Mouse (Mus musculus): Measurements from ENCODE around the gene Fignl1.

DNA sequence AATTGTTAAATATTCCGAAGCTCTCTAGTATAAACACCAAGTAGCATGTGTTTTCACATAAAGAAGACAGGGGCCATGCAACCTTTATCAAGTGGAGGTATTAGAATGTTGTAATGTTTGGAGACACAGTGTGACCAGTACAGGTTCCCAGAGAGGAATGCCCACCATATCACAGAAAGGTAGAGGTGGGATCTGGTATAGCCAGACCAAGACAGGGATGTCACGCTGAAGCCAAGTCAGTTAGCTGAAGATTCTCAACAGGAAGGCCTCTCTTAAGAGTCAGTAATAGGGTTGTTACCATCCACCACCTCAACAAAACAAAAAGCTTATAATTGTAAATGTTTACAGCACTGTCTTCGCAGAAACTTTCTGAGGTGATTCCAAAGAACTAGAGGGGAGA, 38.1 kb downstream of the Fignl1 start:
- TF ChIP-seq POLR2A (IDR thresholded peaks at IDR 0.05; ENCODE audit: low read depth, low read length) (no peak), CTCF (conservative IDR thresholded peaks at IDR 0.05; ENCODE audit: insufficient read depth, insufficient read length, low read depth, low read length) (no peak)
